Mouse (Mus musculus) inflammation-experienced regulatory T-cells, adult 6 months (primary cell): ENCODE results near the gene Ruvbl1. TPM values are rescaled to one million over a fixed set of nuclear protein-coding genes. Genes with fewer than 3 reads are reported as not detected.

Source experiments
- polyA plus RNA-seq, 3 experiments: library from polyadenylated mRNA; unstranded; fragments of 100-300 nt; shearing (Covaris generic); gene quantifications; one replicate each; pipeline ENCODE4 v1.2.1; 2017

Ruvbl1 gene
- polyA plus RNA-seq, 3 experiments from 2014 or later, result 51.3 to 68.4 (median 59.4) TPM

Other genes starting within 250 kb of the Ruvbl1 start
- gene Dnajb8, start 243.1 kb upstream of the Ruvbl1 start, polyA plus RNA-seq, result not detected
- 10 to 100 TPM; 18.1 to 35.8 (median 34.7) TPM for gene Eefsec, start 18.9 kb upstream of the Ruvbl1 start, polyA plus RNA-seq
- 100 to 1,000 TPM; 183 to 218 (median 188) TPM for gene Sec61a1, start 53.5 kb downstream of the Ruvbl1 start, polyA plus RNA-seq
- not detected for gene Kbtbd12, start 172.5 kb downstream of the Ruvbl1 start, polyA plus RNA-seq